Mouse (Mus musculus) megakaryocyte, embryonic 14.5 days (primary cell): ENCODE measurements at regions not wholly inside any gene's neighbourhood (a gene's known extent, or its start where the extent isn't known, plus 50 kb on each side); places are given as distances from the start of the nearest gene placed in this dataset.
A peak's percentile ranks its signal among the peaks of the same experiment; 100 is the strongest.

Source experiments
- H3K27me3 ChIP-seq: replicated peaks from 2 replicates; pipeline ENCODE3; 2012; ENCODE audit warnings: inconsistent platforms
- H3K36me3 ChIP-seq: replicated peaks from 2 replicates; pipeline ENCODE3; 2012; ENCODE audit warnings: low read length, inconsistent platforms, mixed read lengths
- H3K4me1 ChIP-seq: 2 replicates; pipeline ENCODE4 v1.6.1; 2012; ENCODE audit warnings: inconsistent platforms
- H3K4me3 ChIP-seq: replicated peaks from 2 replicates; pipeline ENCODE3; 2012; ENCODE audit warnings: moderate library complexity, mild to moderate bottlenecking, inconsistent platforms
- H3K9me3 ChIP-seq: 2 replicates; pipeline ENCODE4 v1.6.1; 2012; ENCODE audit warnings: inconsistent platforms
- FLI1 ChIP-seq: IDR thresholded peaks from 2 replicates; pipeline ENCODE4 v1.6.1; 2012; ENCODE audit warnings: low read length, inconsistent platforms, mixed read lengths
- GATA1 ChIP-seq: IDR thresholded peaks from 3 replicates; pipeline ENCODE4 v1.6.1; 2012; ENCODE audit warnings: mixed read lengths, low read length, inconsistent platforms, borderline replicate concordance

- TF ChIP-seq GATA1 (no peak), FLI1 (no peak)
- Histone ChIP-seq H3K9me3 (no peaks in the 10 kb centered on the region), H3K27me3 (no peaks in the 10 kb centered on the region), H3K36me3 (peaks cover 14% of the 10 kb centered on the region), H3K4me1 (peaks cover 44% of the 10 kb centered on the region), H3K4me3 (no peak overlapping the region)
These were observed 273.6 kb downstream of the Myh15 start for GRCm38 (mm10) chr16:49330725-49331386.

- no peak for TF ChIP-seq GATA1
- TF ChIP-seq FLI1: no peak
- H3K27me3 ChIP-seq: no peaks in the 10 kb centered on the region
- no peaks in the 10 kb centered on the region for H3K9me3 ChIP-seq
- peaks cover 46% of the 10 kb centered on the region for H3K4me1 ChIP-seq
- peak overlapping the region; percentile 21 for H3K4me3 ChIP-seq
- H3K36me3 ChIP-seq: peaks cover 14% of the 10 kb centered on the region
These were observed 274.9 kb downstream of the Myh15 start for GRCm38 (mm10) chr16:49332107-49332722.

DNA sequence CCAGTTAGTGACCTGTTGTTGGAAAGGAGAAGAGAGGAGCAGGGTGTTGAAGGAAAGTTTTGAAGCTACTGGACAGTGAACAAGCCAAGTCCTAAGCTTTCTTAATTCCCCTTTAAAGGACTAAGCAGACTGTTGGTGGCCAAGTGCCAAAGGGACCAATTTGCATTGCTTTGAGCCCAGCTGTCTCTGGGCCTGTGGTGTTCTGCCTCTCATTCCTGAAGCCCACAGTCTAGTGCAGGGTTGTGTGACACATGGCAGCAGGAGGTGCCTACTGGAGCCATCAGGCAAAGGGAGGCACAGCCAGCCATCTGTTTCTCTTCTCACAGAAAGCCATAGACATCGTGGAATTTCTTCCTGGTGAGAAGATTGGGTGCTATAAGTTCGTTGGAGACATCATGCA is 278.6 kb downstream of the Myh15 start:
- Histone ChIP-seq H3K27me3 (no peaks in the 10 kb centered on the region), H3K36me3 (peaks cover 9% of the 10 kb centered on the region), H3K4me3 (no peak overlapping the region), H3K9me3 (no peaks in the 10 kb centered on the region), H3K4me1 (peaks cover 31% of the 10 kb centered on the region)
- TF ChIP-seq FLI1 (no peak), GATA1 (no peak)

- no peak overlapping the region for H3K4me3 ChIP-seq
- TF ChIP-seq GATA1: no peak
- TF ChIP-seq FLI1: no peak
- H3K9me3 ChIP-seq: no peaks in the 10 kb centered on the region
These were observed 280.7 kb downstream of the Myh15 start for GRCm38 (mm10) chr16:49337948-49338347.

GRCm38 (mm10) chr16:49358404-49358803 is 301.1 kb downstream of the Myh15 start:
- Histone ChIP-seq H3K9me3 (no peaks in the 10 kb centered on the region), H3K27me3 (no peaks in the 10 kb centered on the region), H3K4me3 (no peak overlapping the region), H3K36me3 (no peaks in the 10 kb centered on the region), H3K4me1 (peaks cover 6% of the 10 kb centered on the region)
- no peak for TF ChIP-seq GATA1

More at GRCm38 (mm10) chr16:49337948-49338347, 280.7 kb downstream of the Myh15 start:
- Histone ChIP-seq H3K4me1 (peaks cover 13% of the 10 kb centered on the region), H3K27me3 (no peaks in the 10 kb centered on the region), H3K36me3 (peaks cover 2% of the 10 kb centered on the region)

GRCm38 (mm10) chr16:49361731-49362130 is 304.4 kb downstream of the Myh15 start:
- H3K4me3 ChIP-seq: no peak overlapping the region
- TF ChIP-seq FLI1 (no peak), GATA1 (no peak)
- no peaks in the 10 kb centered on the region for H3K36me3 ChIP-seq
- H3K4me1 ChIP-seq: peaks cover 9% of the 10 kb centered on the region
- H3K9me3 ChIP-seq: no peaks in the 10 kb centered on the region
- no peaks in the 10 kb centered on the region for H3K27me3 ChIP-seq

- no peaks in the 10 kb centered on the region for H3K27me3 ChIP-seq
- H3K9me3 ChIP-seq: peaks cover 13% of the 10 kb centered on the region; the same call in 1 of the 2 replicates
- H3K4me3 ChIP-seq: no peak overlapping the region
- no peak for TF ChIP-seq FLI1
- TF ChIP-seq GATA1: no peak
- no peaks in the 10 kb centered on the region for H3K36me3 ChIP-seq
- peaks cover 3% of the 10 kb centered on the region; the same call in 1 of the 2 replicates for H3K4me1 ChIP-seq
These were observed 312.2 kb downstream of the Myh15 start for GRCm38 (mm10) chr16:49369450-49369849.

- Histone ChIP-seq H3K4me3 (no peak overlapping the region), H3K9me3 (no peaks in the 10 kb centered on the region), H3K36me3 (no peaks in the 10 kb centered on the region), H3K4me1 (peaks cover 9% of the 10 kb centered on the region), H3K27me3 (no peaks in the 10 kb centered on the region)
- no peak for TF ChIP-seq GATA1
- no peak for TF ChIP-seq FLI1
These were observed 317.8 kb downstream of the Myh15 start for GRCm38 (mm10) chr16:49375108-49375507.

- no peaks in the 10 kb centered on the region for H3K27me3 ChIP-seq
- no peak overlapping the region for H3K4me3 ChIP-seq
- TF ChIP-seq FLI1 (no peak), GATA1 (no peak)
- H3K36me3 ChIP-seq: no peaks in the 10 kb centered on the region
- no peaks in the 10 kb centered on the region for H3K9me3 ChIP-seq
- peaks cover 9% of the 10 kb centered on the region for H3K4me1 ChIP-seq
These were observed 320.0 kb upstream of the Ift57 start for GRCm38 (mm10) chr16:49378917-49379473.

- no peaks in the 10 kb centered on the region for H3K27me3 ChIP-seq
- H3K4me3 ChIP-seq: no peak overlapping the region
- no peaks in the 10 kb centered on the region for H3K9me3 ChIP-seq
- no peaks in the 10 kb centered on the region for H3K36me3 ChIP-seq
- TF ChIP-seq FLI1 (no peak), GATA1 (no peak)
- no peaks in the 10 kb centered on the region for H3K4me1 ChIP-seq
These were observed 310.9 kb upstream of the Ift57 start for GRCm38 (mm10) chr16:49388135-49388534.
